Mouse (Mus musculus) embryonic facial prominence, embryonic 12.5 days (tissue): ENCODE measurements around the gene Ccnl1. TPM values are rescaled to one million over a fixed set of nuclear protein-coding genes. Genes with fewer than 3 reads are reported as not detected.

Source experiments
- ATAC-seq: fragments of 200-750 bp; cut with Nextera tagmentation; 2 replicates; pipeline ENCODE4 v1.8.0; 2017; ENCODE audit not compliant: insufficient number of reproducible peaks, insufficient read depth, low FRiP score, low TSS enrichment
- H3K27ac ChIP-seq: fragments of 300-500 bp; sonication (generic); 2 replicates; pipeline ENCODE4 v1.5.1; 2016; ENCODE audit warnings: mild to moderate bottlenecking
- H3K27me3 ChIP-seq: fragments of 300-500 bp; sonication (generic); 2 replicates; pipeline ENCODE4 v1.6.1; 2016; ENCODE audit warnings: mild to moderate bottlenecking, moderate library complexity
- H3K36me3 ChIP-seq: fragments of 300-500 bp; sonication (generic); 2 replicates; pipeline ENCODE4 v1.6.1; 2016; ENCODE audit warnings: mild to moderate bottlenecking
- H3K4me1 ChIP-seq: fragments of 300-500 bp; sonication (generic); 2 replicates; pipeline ENCODE4 v1.6.1; 2016
- H3K4me2 ChIP-seq: fragments of 300-500 bp; sonication (generic); replicated peaks from 2 replicates; pipeline ENCODE4 v1.6.1; 2016; ENCODE audit warnings: mild to moderate bottlenecking, moderate library complexity
- H3K4me3 ChIP-seq: fragments of 300-500 bp; sonication (generic); 2 replicates; pipeline ENCODE4 v1.5.1; 2016; ENCODE audit warnings: mild to moderate bottlenecking
- H3K9ac ChIP-seq: fragments of 300-500 bp; sonication (generic); 2 replicates; pipeline ENCODE4 v1.6.1; 2016; ENCODE audit warnings: mild to moderate bottlenecking, moderate library complexity
- H3K9me3 ChIP-seq: fragments of 300-500 bp; sonication (generic); 2 replicates; pipeline ENCODE4 v1.6.1; 2016; ENCODE audit warnings: mild to moderate bottlenecking, moderate library complexity
- WGBS: fragments of 180-500 bp; shearing (Covaris S2); methylation state at CpG from one replicate; pipeline ENCODE4 v1.1.7; 2016; 5-methylcytosine and 5-hydroxymethylcytosine counted together
- polyA plus RNA-seq: library from polyadenylated mRNA; unstranded; fragments of >200 nt; fragmentation: Nextera tagmentation; extraction: Ambion mirVana; gene quantifications from 2 replicates; pipeline ENCODE4 v1.2.1, GENCODE M21; 2016

Gene Ccnl1
- polyA plus RNA-seq, 1 experiment from 2014 or later = 128 TPM

- 4% methylated on average over 5 of the region's 5 CpGs for WGBS
- Histone ChIP-seq H3K27me3 (no peaks in the 10 kb centered on the region), H3K36me3 (no peaks in the 10 kb centered on the region), H3K27ac (peak overlapping the region; percentile 92), H3K4me3 (peak overlapping the region; percentile 48), H3K4me2 (peak overlapping the region; percentile 63), H3K9me3 (no peaks in the 10 kb centered on the region), H3K9ac (no peak overlapping the region), H3K4me1 (0 out of 2 replicates have a peak, but pooled peaks cover 3% of the 10 kb centered on the region)
- no peak for ATAC-seq
Measured at GRCm38 (mm10) chr3:65975317-65975716, 17.3 kb upstream of the Ccnl1 start.

- no peaks in the 10 kb centered on the region for H3K9me3 ChIP-seq
- peak; percentile 93 for ATAC-seq
- H3K36me3 ChIP-seq = no peaks in the 10 kb centered on the region
- H3K27ac ChIP-seq = peak overlapping the region; percentile 92
- H3K4me3 ChIP-seq = peak overlapping the region; percentile 48
- peak overlapping the region; percentile 52 for H3K9ac ChIP-seq
- WGBS = under 1% methylated on average over 43 of the region's 43 CpGs
- 0 out of 2 replicates have a peak, but pooled peaks cover 3% of the 10 kb centered on the region for H3K4me1 ChIP-seq
- H3K4me2 ChIP-seq = peak overlapping the region; percentile 63
- no peaks in the 10 kb centered on the region for H3K27me3 ChIP-seq
Measured at GRCm38 (mm10) chr3:65974232-65975058, 16.4 kb upstream of the Ccnl1 start.

GRCm38 (mm10) chr3:65973501-65974231 lies 15.6 kb upstream of the Ccnl1 start:
- Histone ChIP-seq H3K9ac (peak overlapping the region; percentile 52; the same call in 1 of the 2 replicates), H3K4me1 (0 out of 2 replicates have a peak, but pooled peaks cover 3% of the 10 kb centered on the region), H3K4me3 (peak overlapping the region; percentile 48), H3K9me3 (no peaks in the 10 kb centered on the region), H3K27me3 (no peaks in the 10 kb centered on the region), H3K27ac (peak overlapping the region; percentile 92), H3K4me2 (peak overlapping the region; percentile 63), H3K36me3 (no peaks in the 10 kb centered on the region)
- WGBS = 38% methylated on average over 8 of the region's 8 CpGs
- ATAC-seq = no peak

GRCm38 (mm10) chr3:65969196-65969595 lies 11.1 kb upstream of the Ccnl1 start:
- Histone ChIP-seq H3K4me1 (no peaks in the 10 kb centered on the region), H3K27me3 (no peaks in the 10 kb centered on the region), H3K27ac (no peak overlapping the region), H3K9ac (no peak overlapping the region), H3K4me3 (no peak overlapping the region), H3K9me3 (no peaks in the 10 kb centered on the region), H3K36me3 (no peaks in the 10 kb centered on the region), H3K4me2 (no peak overlapping the region)
- WGBS = 90% methylated on average over 3 of the region's 3 CpGs
- no peak for ATAC-seq

GRCm38 (mm10) chr3:65966360-65966759 lies 8.3 kb upstream of the Ccnl1 start:
- 90% methylated on average over 1 of the region's 1 CpGs for WGBS
- no peak for ATAC-seq
- Histone ChIP-seq H3K9me3 (no peaks in the 10 kb centered on the region), H3K4me1 (no peaks in the 10 kb centered on the region), H3K4me2 (no peak overlapping the region), H3K4me3 (no peak overlapping the region), H3K36me3 (no peaks in the 10 kb centered on the region), H3K27ac (no peak overlapping the region), H3K27me3 (no peaks in the 10 kb centered on the region), H3K9ac (no peak overlapping the region)

- Histone ChIP-seq H3K27me3 (no peaks in the 10 kb centered on the region), H3K36me3 (no peaks in the 10 kb centered on the region), H3K9me3 (no peaks in the 10 kb centered on the region), H3K27ac (no peak overlapping the region), H3K4me2 (no peak overlapping the region), H3K4me3 (no peak overlapping the region), H3K9ac (no peak overlapping the region), H3K4me1 (no peaks in the 10 kb centered on the region)
- no peak for ATAC-seq
- 77% methylated on average over 4 of the region's 4 CpGs for WGBS
Measured at GRCm38 (mm10) chr3:65962270-65962930, 4.4 kb upstream of the Ccnl1 start.

- no peak overlapping the region for H3K4me2 ChIP-seq
- H3K4me1 ChIP-seq = peaks cover 12% of the 10 kb centered on the region
- H3K36me3 ChIP-seq = peaks cover 8% of the 10 kb centered on the region
- WGBS = 89% methylated on average over 5 of the region's 5 CpGs
- H3K4me3 ChIP-seq = no peak overlapping the region
- ATAC-seq = no peak
- no peaks in the 10 kb centered on the region for H3K9me3 ChIP-seq
- H3K27ac ChIP-seq = no peak overlapping the region
- H3K27me3 ChIP-seq = no peaks in the 10 kb centered on the region
- H3K9ac ChIP-seq = no peak overlapping the region
Measured at GRCm38 (mm10) chr3:65960291-65960945, 2.4 kb upstream of the Ccnl1 start.

- no peak overlapping the region for H3K4me3 ChIP-seq
- H3K27ac ChIP-seq = no peak overlapping the region
- H3K9ac ChIP-seq = no peak overlapping the region
- H3K36me3 ChIP-seq = peaks cover 11% of the 10 kb centered on the region
- H3K4me1 ChIP-seq = peaks cover 15% of the 10 kb centered on the region
- 93% methylated on average over 3 of the region's 3 CpGs for WGBS
- H3K4me2 ChIP-seq = peak overlapping the region; percentile 61
- H3K9me3 ChIP-seq = no peaks in the 10 kb centered on the region
- H3K27me3 ChIP-seq = no peaks in the 10 kb centered on the region
- ATAC-seq = no peak
Measured at GRCm38 (mm10) chr3:65959416-65960001, 1.5 kb upstream of the Ccnl1 start.

- peak overlapping the region; percentile 99 for H3K4me3 ChIP-seq
- H3K4me2 ChIP-seq = peak overlapping the region; percentile 61
- peak overlapping the region; percentile 100 for H3K9ac ChIP-seq
- peak overlapping the region; percentile 99 for H3K27ac ChIP-seq
- WGBS = 6% methylated on average over 9 of the region's 9 CpGs
- peaks cover 19% of the 10 kb centered on the region for H3K4me1 ChIP-seq
- peaks cover 16% of the 10 kb centered on the region for H3K36me3 ChIP-seq
- no peak for ATAC-seq
- H3K9me3 ChIP-seq = no peaks in the 10 kb centered on the region
- no peaks in the 10 kb centered on the region for H3K27me3 ChIP-seq
Measured at GRCm38 (mm10) chr3:65958840-65959185, 764 bp upstream of the Ccnl1 start.

GRCm38 (mm10) chr3:65957271-65958101 lies 563 bp downstream of the Ccnl1 start:
- peak overlapping the region; percentile 88 for H3K4me2 ChIP-seq
- under 1% methylated on average over 83 of the region's 94 CpGs for WGBS
- H3K9me3 ChIP-seq = no peaks in the 10 kb centered on the region
- H3K27ac ChIP-seq = peak overlapping the region; percentile 99
- H3K4me3 ChIP-seq = peak overlapping the region; percentile 99
- H3K9ac ChIP-seq = peak overlapping the region; percentile 100
- peaks cover 23% of the 10 kb centered on the region for H3K4me1 ChIP-seq
- no peaks in the 10 kb centered on the region for H3K27me3 ChIP-seq
- peaks cover 23% of the 10 kb centered on the region for H3K36me3 ChIP-seq
- peak; percentile 78 for ATAC-seq
